Mouse (Mus musculus): ENCODE results near the gene Tfcp2l1.

- TF ChIP-seq CTCF (IDR thresholded peaks at IDR 0.05; ENCODE audit: extremely low read depth, insufficient read depth, insufficient read length, insufficient replicate concordance) = no peak
- TF ChIP-seq POLR2A (IDR thresholded peaks at IDR 0.05; ENCODE audit: low read depth, low read length) = no peak
Measured at GRCm38 (mm10) chr1:118633415-118633980, 5.8 kb downstream of the Tfcp2l1 start.

Data from spleen, adult 2 months (tissue).